Mouse (Mus musculus): Measurements from ENCODE around the gene Mob3b. TPM values are rescaled to one million over a fixed set of nuclear protein-coding genes. Genes with fewer than 3 reads are reported as not detected.

Gene Mob3b
- polyA plus RNA-seq, 1 experiment from 2014 or later = 15.1 TPM

- no peaks in the 10 kb centered on the region for H3K9me3 ChIP-seq
- H3K4me2 ChIP-seq = no peak overlapping the region
- WGBS = 86% methylated on average over 7 of the region's 7 CpGs
- H3K36me3 ChIP-seq = no peaks in the 10 kb centered on the region
- no peak overlapping the region for H3K9ac ChIP-seq (replicated peaks)
- ATAC-seq (ENCODE audit: insufficient number of reproducible peaks, insufficient read depth, low FRiP score, low TSS enrichment, low read depth) = no peak
- no peak overlapping the region for H3K27ac ChIP-seq
- peaks cover 19% of the 10 kb centered on the region for H3K4me1 ChIP-seq (replicated peaks)
- no peak overlapping the region for H3K4me3 ChIP-seq (replicated peaks)
- H3K27me3 ChIP-seq = no peaks in the 10 kb centered on the region; the same call in 1 of the 2 replicates
Observed at GRCm38 (mm10) chr4:34996616-34997015, 160.7 kb downstream of the Mob3b start.

DNA sequence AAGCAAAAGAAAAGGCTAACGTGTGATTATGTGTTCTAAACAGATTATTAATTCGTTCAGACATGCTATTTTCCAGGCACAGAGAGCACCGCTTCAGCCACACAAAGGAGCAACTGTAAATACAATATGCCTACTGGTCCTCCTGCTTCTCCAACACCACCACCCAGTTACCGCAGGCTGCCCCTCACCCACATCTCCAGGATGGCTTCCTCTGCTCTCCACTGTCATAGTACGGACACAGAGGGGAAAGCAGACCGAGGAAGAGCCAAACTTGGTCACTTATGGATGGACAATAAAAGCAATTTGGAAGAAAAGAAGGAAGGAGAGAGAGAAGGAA, 163.7 kb downstream of the Mob3b start:
- H3K9ac ChIP-seq (replicated peaks) = no peak overlapping the region
- ATAC-seq (ENCODE audit: insufficient number of reproducible peaks, insufficient read depth, low FRiP score, low TSS enrichment, low read depth) = no peak

DNA sequence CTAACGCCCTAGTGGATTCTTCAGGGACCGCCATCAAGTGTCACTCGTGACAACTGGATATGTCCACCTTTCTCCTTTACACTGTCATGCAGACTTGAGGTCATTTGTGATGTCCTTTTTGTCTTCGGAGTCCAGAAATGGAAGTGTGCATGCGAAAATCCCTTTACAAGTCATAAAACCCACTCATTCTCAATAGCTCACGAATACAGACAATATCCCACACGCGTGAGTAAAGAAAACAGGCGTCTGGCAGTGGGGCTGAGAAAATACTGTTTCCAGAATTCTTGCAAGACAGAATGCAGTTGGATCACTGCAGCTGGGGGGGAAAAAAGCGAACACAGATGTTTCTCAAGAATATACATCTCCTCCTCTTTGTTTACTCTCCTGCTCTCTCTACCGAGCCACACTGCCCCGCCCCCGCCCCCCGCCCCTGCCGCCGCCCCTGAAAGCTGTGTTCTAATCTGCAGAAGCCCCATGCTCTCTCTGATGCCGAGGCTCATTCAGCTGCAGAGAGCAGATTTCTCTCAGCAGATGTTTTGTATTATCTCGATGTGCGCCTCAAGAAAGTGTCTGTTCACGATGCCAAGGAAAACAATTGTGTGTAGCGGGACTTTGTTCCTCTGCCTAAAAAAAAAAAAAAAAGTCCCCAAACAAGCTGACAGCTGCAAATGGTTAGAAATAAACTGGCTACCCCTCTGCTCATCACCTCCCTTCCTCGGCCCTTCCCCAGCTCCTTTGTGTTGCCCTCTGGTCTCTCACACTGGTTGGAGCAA, 164.2 kb downstream of the Mob3b start:
- Histone ChIP-seq H3K4me1 (replicated peaks) (peaks cover 19% of the 10 kb centered on the region), H3K27me3 (no peaks in the 10 kb centered on the region; the same call in 1 of the 2 replicates), H3K27ac (0 out of 2 replicates have a peak overlapping the region, but pooled peaks have one; percentile 23), H3K36me3 (no peaks in the 10 kb centered on the region), H3K4me2 (peak overlapping the region; percentile 47), H3K9ac (replicated peaks) (0 out of 2 replicates have a peak overlapping the region, but pooled peaks have one; percentile 0), H3K9me3 (no peaks in the 10 kb centered on the region), H3K4me3 (replicated peaks) (0 out of 2 replicates have a peak overlapping the region, but pooled peaks have one; percentile 13)
- ATAC-seq (ENCODE audit: insufficient number of reproducible peaks, insufficient read depth, low FRiP score, low TSS enrichment, low read depth) = 0 out of 2 replicates have a peak, but pooled peaks have one; percentile 41
- WGBS = 30% methylated on average over 22 of the region's 22 CpGs

More for the DNA sequence above, 163.7 kb downstream of the Mob3b start:
- Histone ChIP-seq H3K27ac (no peak overlapping the region), H3K4me1 (replicated peaks) (peaks cover 19% of the 10 kb centered on the region), H3K27me3 (no peaks in the 10 kb centered on the region; the same call in 1 of the 2 replicates), H3K36me3 (no peaks in the 10 kb centered on the region), H3K9me3 (no peaks in the 10 kb centered on the region), H3K4me2 (peak overlapping the region; percentile 47), H3K4me3 (replicated peaks) (no peak overlapping the region)
- WGBS = 36% methylated on average over 6 of the region's 6 CpGs

- Histone ChIP-seq H3K36me3 (no peaks in the 10 kb centered on the region), H3K27me3 (no peaks in the 10 kb centered on the region; the same call in 1 of the 2 replicates), H3K9ac (replicated peaks) (no peak overlapping the region), H3K4me3 (replicated peaks) (no peak overlapping the region), H3K27ac (no peak overlapping the region), H3K4me2 (0 out of 2 replicates have a peak overlapping the region, but pooled peaks have one; percentile 47), H3K9me3 (no peaks in the 10 kb centered on the region), H3K4me1 (replicated peaks) (peaks cover 19% of the 10 kb centered on the region)
- no peak for ATAC-seq (ENCODE audit: insufficient number of reproducible peaks, insufficient read depth, low FRiP score, low TSS enrichment, low read depth)
- 71% methylated on average over 22 of the region's 22 CpGs for WGBS
Observed at GRCm38 (mm10) chr4:34991891-34992865, 165.1 kb downstream of the Mob3b start.

- H3K27me3 ChIP-seq = no peaks in the 10 kb centered on the region; the same call in 1 of the 2 replicates
- ATAC-seq (ENCODE audit: insufficient number of reproducible peaks, insufficient read depth, low FRiP score, low TSS enrichment, low read depth) = no peak
- H3K4me2 ChIP-seq = no peak overlapping the region
- H3K9me3 ChIP-seq = no peaks in the 10 kb centered on the region
- H3K27ac ChIP-seq = no peak overlapping the region
- no peak overlapping the region for H3K4me3 ChIP-seq (replicated peaks)
- H3K4me1 ChIP-seq (replicated peaks) = peaks cover 19% of the 10 kb centered on the region
- H3K36me3 ChIP-seq = no peaks in the 10 kb centered on the region
- 50% methylated on average over 10 of the region's 10 CpGs for WGBS
- no peak overlapping the region for H3K9ac ChIP-seq (replicated peaks)
Observed at GRCm38 (mm10) chr4:34991116-34991515, 166.2 kb downstream of the Mob3b start.

DNA sequence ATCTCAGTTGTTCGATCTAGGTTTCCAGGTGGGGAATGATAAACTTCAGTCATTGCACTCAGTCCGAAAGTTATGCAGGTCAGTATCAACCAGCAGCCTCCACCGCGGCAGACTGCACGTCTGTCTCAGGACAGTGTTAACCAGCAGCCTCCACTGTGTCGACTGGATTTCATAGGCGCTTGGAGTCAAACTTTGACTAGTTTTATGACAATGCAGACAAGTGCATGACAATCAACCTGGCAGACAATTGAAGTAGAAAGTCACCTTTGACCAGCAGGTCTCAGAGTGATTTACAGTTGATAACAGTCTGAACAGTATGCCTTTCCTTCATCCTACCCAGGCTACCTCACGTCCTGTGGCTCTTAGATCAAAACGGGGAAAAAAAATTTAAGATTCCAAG, 166.6 kb downstream of the Mob3b start:
- Histone ChIP-seq H3K4me1 (replicated peaks) (peaks cover 19% of the 10 kb centered on the region), H3K9ac (replicated peaks) (no peak overlapping the region), H3K27me3 (no peaks in the 10 kb centered on the region; the same call in 1 of the 2 replicates), H3K4me2 (no peak overlapping the region), H3K9me3 (no peaks in the 10 kb centered on the region), H3K4me3 (replicated peaks) (no peak overlapping the region), H3K36me3 (no peaks in the 10 kb centered on the region), H3K27ac (no peak overlapping the region)
- 77% methylated on average over 9 of the region's 9 CpGs for WGBS
- no peak for ATAC-seq (ENCODE audit: insufficient number of reproducible peaks, insufficient read depth, low FRiP score, low TSS enrichment, low read depth)

DNA sequence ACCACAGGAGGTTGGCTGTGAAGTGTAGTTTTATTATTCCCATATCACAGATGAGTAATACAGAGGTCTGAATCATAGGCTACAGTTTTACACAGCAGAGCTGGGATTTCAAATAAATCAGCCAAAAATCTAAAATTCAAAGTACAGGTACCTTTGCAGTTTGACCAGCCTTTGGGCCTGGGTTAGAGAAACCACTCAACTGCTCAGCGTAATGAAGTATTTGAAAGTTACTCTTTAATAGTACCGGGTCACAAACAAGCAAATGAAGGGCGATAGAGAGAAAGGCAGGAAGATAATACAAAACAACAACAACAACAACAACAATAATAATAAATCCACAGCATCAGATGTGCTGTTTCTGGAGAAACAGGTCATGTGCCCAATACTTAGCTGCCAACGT, 169.7 kb downstream of the Mob3b start:
- no peak for ATAC-seq (ENCODE audit: insufficient number of reproducible peaks, insufficient read depth, low FRiP score, low TSS enrichment, low read depth)
- Histone ChIP-seq H3K4me2 (no peak overlapping the region), H3K36me3 (no peaks in the 10 kb centered on the region), H3K4me1 (replicated peaks) (0 out of 2 replicates have a peak, but pooled peaks cover 3% of the 10 kb centered on the region), H3K27me3 (no peaks in the 10 kb centered on the region; the same call in 1 of the 2 replicates), H3K9me3 (no peaks in the 10 kb centered on the region), H3K27ac (no peak overlapping the region), H3K9ac (replicated peaks) (no peak overlapping the region), H3K4me3 (replicated peaks) (no peak overlapping the region)
- WGBS = 92% methylated on average over 4 of the region's 4 CpGs

DNA sequence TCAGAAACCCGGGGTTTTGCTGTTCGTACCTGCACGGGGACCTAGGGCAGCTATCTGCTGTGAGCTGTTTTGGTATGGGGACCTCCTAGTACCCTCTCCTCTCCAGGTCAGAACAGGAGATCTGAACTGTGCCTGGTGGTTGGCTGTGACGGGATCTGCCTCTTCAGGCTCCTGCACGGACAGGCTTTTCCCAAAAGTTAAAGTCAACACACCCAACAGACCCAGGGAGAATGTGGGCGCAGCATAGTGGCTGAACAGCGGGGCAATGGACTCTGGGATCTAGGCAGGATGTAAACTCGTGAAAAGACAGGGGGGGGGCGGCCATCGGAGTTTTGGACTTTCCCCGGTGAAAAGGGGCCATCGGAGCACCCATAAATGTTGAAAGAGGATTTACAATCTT, 170.2 kb downstream of the Mob3b start:
- Histone ChIP-seq H3K4me3 (replicated peaks) (no peak overlapping the region), H3K9me3 (no peaks in the 10 kb centered on the region), H3K4me2 (no peak overlapping the region), H3K27me3 (no peaks in the 10 kb centered on the region; the same call in 1 of the 2 replicates), H3K4me1 (replicated peaks) (0 out of 2 replicates have a peak, but pooled peaks cover under 1% of the 10 kb centered on the region), H3K27ac (no peak overlapping the region), H3K9ac (replicated peaks) (no peak overlapping the region), H3K36me3 (no peaks in the 10 kb centered on the region)
- WGBS = 85% methylated on average over 12 of the region's 12 CpGs
- no peak for ATAC-seq (ENCODE audit: insufficient number of reproducible peaks, insufficient read depth, low FRiP score, low TSS enrichment, low read depth)

DNA sequence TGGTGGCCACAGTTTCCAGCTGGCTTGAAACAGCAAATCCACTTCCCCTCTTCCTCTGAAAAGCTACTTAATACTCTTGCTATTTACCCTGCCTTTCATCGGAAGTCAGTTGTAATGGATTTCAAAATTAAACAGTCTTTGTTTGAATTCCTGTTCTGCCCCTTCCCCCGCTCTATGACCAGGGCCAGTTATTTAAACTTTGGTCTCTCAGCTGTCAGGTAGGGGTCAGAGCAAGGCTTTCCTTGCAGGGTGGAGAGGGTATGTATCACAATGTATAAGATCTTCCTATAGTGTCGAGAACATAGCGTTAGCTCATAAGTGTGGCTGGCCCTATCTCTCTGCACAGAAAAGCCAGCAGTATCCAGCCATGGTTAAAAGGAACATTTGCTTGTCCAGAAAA, 170.6 kb downstream of the Mob3b start:
- no peaks in the 10 kb centered on the region for H3K9me3 ChIP-seq
- no peaks in the 10 kb centered on the region for H3K27me3 ChIP-seq
- H3K4me3 ChIP-seq (replicated peaks) = no peak overlapping the region
- no peaks in the 10 kb centered on the region for H3K36me3 ChIP-seq
- 84% methylated on average over 4 of the region's 4 CpGs for WGBS
- no peak overlapping the region for H3K9ac ChIP-seq (replicated peaks)
- no peak overlapping the region for H3K27ac ChIP-seq
- no peak overlapping the region for H3K4me2 ChIP-seq
- ATAC-seq (ENCODE audit: insufficient number of reproducible peaks, insufficient read depth, low FRiP score, low TSS enrichment, low read depth) = no peak
- H3K4me1 ChIP-seq (replicated peaks) = no peaks in the 10 kb centered on the region

GRCm38 (mm10) chr4:34984377-34984776, 172.9 kb downstream of the Mob3b start:
- Histone ChIP-seq H3K27ac (no peak overlapping the region), H3K9ac (replicated peaks) (no peak overlapping the region)

GRCm38 (mm10) chr4:34983511-34983910, 173.8 kb downstream of the Mob3b start:
- Histone ChIP-seq H3K9me3 (no peaks in the 10 kb centered on the region), H3K9ac (replicated peaks) (no peak overlapping the region), H3K27me3 (no peaks in the 10 kb centered on the region), H3K36me3 (no peaks in the 10 kb centered on the region), H3K4me3 (replicated peaks) (no peak overlapping the region), H3K4me1 (replicated peaks) (no peaks in the 10 kb centered on the region), H3K4me2 (no peak overlapping the region), H3K27ac (no peak overlapping the region)
- ATAC-seq (ENCODE audit: insufficient number of reproducible peaks, insufficient read depth, low FRiP score, low TSS enrichment, low read depth) = no peak
- 90% methylated on average over 6 of the region's 6 CpGs for WGBS

More at GRCm38 (mm10) chr4:34984377-34984776, 172.9 kb downstream of the Mob3b start:
- Histone ChIP-seq H3K4me3 (replicated peaks) (no peak overlapping the region), H3K27me3 (no peaks in the 10 kb centered on the region), H3K36me3 (no peaks in the 10 kb centered on the region), H3K4me2 (no peak overlapping the region), H3K9me3 (no peaks in the 10 kb centered on the region), H3K4me1 (replicated peaks) (no peaks in the 10 kb centered on the region)
- 90% methylated on average over 4 of the region's 4 CpGs for WGBS
- no peak for ATAC-seq (ENCODE audit: insufficient number of reproducible peaks, insufficient read depth, low FRiP score, low TSS enrichment, low read depth)

Measured in limb, embryonic 12.5 days (tissue).